Mouse (Mus musculus) CH12.LX (cell line): ENCODE results near the gene Il18r1.

ENCODE experiments used
- BHLHE40 ChIP-seq: IDR thresholded peaks from 2 replicates; pipeline ENCODE4 v1.6.1; 2011; ENCODE audit warnings: mild to moderate bottlenecking, low read depth, low read length, improper control_type of control experiment
- CHD1 ChIP-seq: IDR thresholded peaks from 2 replicates; pipeline ENCODE4 v1.6.1; 2012; ENCODE audit warnings: low read depth, low read length, improper control_type of control experiment, inconsistent platforms
- CTCF ChIP-seq, 2 experiments: IDR thresholded peaks in 1 of 2; conservative IDR thresholded peaks in 1 of 2; 2 replicates each; pipeline ENCODE4 v1.5.1; 2011 to 2012; ENCODE audit warnings: low read depth in 2 of 2, low read length in 2 of 2, improper control_type of control experiment in 1 of 2, inconsistent platforms in 1 of 2, mild to moderate bottlenecking in 1 of 2, moderate library complexity in 1 of 2
- EP300 ChIP-seq: IDR thresholded peaks from 2 replicates; pipeline ENCODE4 v1.6.1; 2011; ENCODE audit warnings: low read length, improper control_type of control experiment
- ETS1 ChIP-seq: conservative IDR thresholded peaks from 2 replicates; pipeline ENCODE4 v1.6.1; 2012; ENCODE audit warnings: low read depth, mild to moderate bottlenecking, inconsistent platforms, low read length, improper control_type of control experiment, moderate library complexity
- HCFC1 ChIP-seq: IDR thresholded peaks from 2 replicates; pipeline ENCODE4 v1.6.1; 2012; ENCODE audit warnings: low read depth, mild to moderate bottlenecking, inconsistent platforms, low read length, improper control_type of control experiment
- KAT2A ChIP-seq: IDR thresholded peaks from 2 replicates; pipeline ENCODE4 v1.6.1; 2012; ENCODE audit warnings: low read length, improper control_type of control experiment, inconsistent platforms; ENCODE audit not compliant: insufficient replicate concordance
- MAX ChIP-seq: IDR thresholded peaks from 2 replicates; pipeline ENCODE4 v1.6.1; 2011; ENCODE audit warnings: low read length, improper control_type of control experiment
- NRF1 ChIP-seq: IDR thresholded peaks from 2 replicates; pipeline ENCODE4 v1.6.1; 2014; ENCODE audit warnings: low read depth, mild to moderate bottlenecking, inconsistent platforms, low read length, improper control_type of control experiment, moderate library complexity
- POLR2A ChIP-seq: IDR thresholded peaks from 2 replicates; pipeline ENCODE4 v1.6.1; 2011; ENCODE audit warnings: low read depth, mild to moderate bottlenecking, improper control_type of control experiment, low read length
- USF1 ChIP-seq: IDR thresholded peaks from 2 replicates; pipeline ENCODE4 v1.6.1; 2014; ENCODE audit warnings: low read depth, mild to moderate bottlenecking, inconsistent platforms, low read length, improper control_type of control experiment
- ZMIZ1 ChIP-seq: IDR thresholded peaks from 2 replicates; pipeline ENCODE4 v1.6.1; 2012; ENCODE audit warnings: low read depth, mild to moderate bottlenecking, inconsistent platforms, low read length, improper control_type of control experiment
- ZNF384 ChIP-seq: IDR thresholded peaks from 2 replicates; pipeline ENCODE4 v1.6.1; 2012; ENCODE audit warnings: low read depth, low read length, improper control_type of control experiment, inconsistent platforms

DNA sequence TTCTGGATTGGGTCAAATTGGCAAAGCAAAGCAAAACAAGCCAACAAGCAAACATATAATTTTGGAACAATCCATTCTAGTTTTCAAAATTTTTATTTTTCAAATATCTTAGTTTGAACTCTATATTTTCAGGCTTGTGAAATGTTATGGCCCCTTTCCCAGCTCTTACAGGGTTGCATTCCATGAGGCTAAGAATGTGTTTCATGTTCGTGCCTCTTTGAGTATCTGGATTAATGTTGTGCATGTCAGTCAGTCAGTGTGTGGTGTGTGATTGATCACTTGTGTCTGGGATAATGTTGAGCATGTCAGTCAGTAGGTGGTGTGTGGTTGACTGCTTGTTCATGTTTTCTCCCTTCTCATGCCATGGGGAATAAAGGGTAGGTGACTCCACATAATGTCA lies 37.5 kb upstream of the Il18r1 start:
- TF ChIP-seq CHD1 (no peak), CTCF (conservative IDR thresholded peaks at IDR 0.05 in 1 of 2, IDR thresholded peaks at IDR 0.05 in 1 of 2; ENCODE audit: low read depth in 2 of 2, low read length in 2 of 2) (no peak), MAX (no peak), KAT2A (no peak), POLR2A (no peak), ETS1 (no peak), ZNF384 (no peak), USF1 (no peak), EP300 (no peak), BHLHE40 (no peak), NRF1 (no peak), ZMIZ1 (no peak), HCFC1 (no peak)
